Mouse (Mus musculus) lung, embryonic 15.5 days (tissue): ENCODE measurements around the gene H2-T3. TPM values are rescaled to one million over a fixed set of nuclear protein-coding genes. Genes with fewer than 3 reads are reported as not detected.
"Not testable (repeated sequence)": the region's sequence is repeated elsewhere in the genome, so short reads cannot be mapped to it uniquely, and the experiment has no call there.

Experiments
- ATAC-seq: fragments of 200-750 bp; cut with Nextera tagmentation; 2 replicates; pipeline ENCODE4 v1.8.0; 2017; ENCODE audit warnings: moderate number of reproducible peaks, borderline replicate concordance; ENCODE audit not compliant: low FRiP score, low TSS enrichment; ENCODE audit errors: extremely low read depth
- H3K27ac ChIP-seq: fragments of 300-500 bp; sonication (generic); 2 replicates; pipeline ENCODE4 v1.5.1; 2015; ENCODE audit warnings: moderate library complexity, mild to moderate bottlenecking, inconsistent platforms
- H3K27me3 ChIP-seq: fragments of 300-500 bp; sonication (generic); 2 replicates; pipeline ENCODE4 v1.6.1; 2015; ENCODE audit warnings: inconsistent platforms
- H3K36me3 ChIP-seq: fragments of 300-500 bp; sonication (generic); 2 replicates; pipeline ENCODE4 v1.6.1; 2015; ENCODE audit warnings: inconsistent platforms
- H3K4me1 ChIP-seq: fragments of 300-500 bp; sonication (generic); 2 replicates; pipeline ENCODE4 v1.6.1; 2015; ENCODE audit warnings: inconsistent platforms
- H3K4me2 ChIP-seq: fragments of 300-500 bp; sonication (generic); 2 replicates; pipeline ENCODE4 v1.6.1; 2015; ENCODE audit warnings: inconsistent platforms, mild to moderate bottlenecking, moderate library complexity
- H3K4me3 ChIP-seq: fragments of 300-500 bp; sonication (generic); 2 replicates; pipeline ENCODE4 v1.5.1; 2015; ENCODE audit warnings: mild to moderate bottlenecking, inconsistent platforms
- H3K9ac ChIP-seq: fragments of 300-500 bp; sonication (generic); 2 replicates; pipeline ENCODE4 v1.6.1; 2015; ENCODE audit warnings: inconsistent platforms
- H3K9me3 ChIP-seq: fragments of 300-500 bp; sonication (generic); 2 replicates; pipeline ENCODE4 v1.6.1; 2016; ENCODE audit warnings: inconsistent platforms
- WGBS: fragments of 180-500 bp; shearing (Covaris S2); methylation state at CpG from one replicate; pipeline ENCODE4 v1.1.7; 2015; 5-methylcytosine and 5-hydroxymethylcytosine counted together
- polyA plus RNA-seq: library from polyadenylated mRNA; unstranded; fragments of >200 nt; fragmentation: Nextera tagmentation; extraction: Ambion mirVana; gene quantifications from 2 replicates; pipeline ENCODE4 v1.2.1, GENCODE M21; 2015

H2-T3 gene
- 0.59 and 0.71 TPM in 2 replicates for polyA plus RNA-seq

GRCm38 (mm10) chr17:36190169-36190507 lies at the start of gene H2-T3:
H2-T3 (minus strand) TSS chr17:36190287.
- Histone ChIP-seq H3K4me2 (no peak within 1 kb of the TSS), H3K27ac (no peak within 1 kb of the TSS), H3K9me3 (no peaks in the 10 kb centered on the region), H3K9ac (no peak within 1 kb of the TSS), H3K27me3 (peaks cover 13% of the 10 kb centered on the region; the same call in 1 of the 2 replicates), H3K4me1 (no peaks in the 10 kb centered on the region), H3K36me3 (no peaks in the 10 kb centered on the region), H3K4me3 (no peak within 1 kb of the TSS)
- WGBS: 55% methylated on average over 2 of the region's 2 CpGs
- no peak for ATAC-seq

GRCm38 (mm10) chr17:36237321-36237921 lies 47.3 kb upstream of the H2-T3 start:
- Histone ChIP-seq H3K4me3 (peak overlapping the region; percentile 46), H3K9ac (peak overlapping the region; percentile 40), H3K4me2 (peak overlapping the region; percentile 80), H3K4me1 (peaks cover 9% of the 10 kb centered on the region), H3K27ac (0 out of 2 replicates have a peak overlapping the region, but pooled peaks have one; percentile 24), H3K36me3 (no peaks in the 10 kb centered on the region), H3K27me3 (peaks cover 23% of the 10 kb centered on the region), H3K9me3 (no peaks in the 10 kb centered on the region)
- WGBS: 2% methylated on average over 27 of the region's 27 CpGs
- peak; percentile 62 for ATAC-seq

- 20% methylated on average over 9 of the region's 9 CpGs for WGBS
Measured at GRCm38 (mm10) chr17:36235300-36235699, 45.2 kb upstream of the H2-T3 start.

GRCm38 (mm10) chr17:36233572-36233971 lies 43.5 kb upstream of the H2-T3 start:
- no peak for ATAC-seq
- H3K4me1 ChIP-seq: no peaks in the 10 kb centered on the region
- H3K4me3 ChIP-seq: no peak overlapping the region
- no peaks in the 10 kb centered on the region for H3K36me3 ChIP-seq
- 72% methylated on average over 5 of the region's 5 CpGs for WGBS
- no peak overlapping the region for H3K27ac ChIP-seq
- peaks cover 27% of the 10 kb centered on the region for H3K27me3 ChIP-seq
- no peak overlapping the region for H3K9ac ChIP-seq
- no peak overlapping the region for H3K4me2 ChIP-seq
- no peaks in the 10 kb centered on the region for H3K9me3 ChIP-seq

More at GRCm38 (mm10) chr17:36235300-36235699, 45.2 kb upstream of the H2-T3 start:
- not testable (repeated sequence) for H3K4me2 ChIP-seq, ATAC-seq, H3K27ac ChIP-seq, H3K9ac ChIP-seq, H3K9me3 ChIP-seq, H3K36me3 ChIP-seq, H3K4me1 ChIP-seq, H3K4me3 ChIP-seq
- H3K27me3 ChIP-seq: peaks cover 27% of the 10 kb centered on the region

DNA sequence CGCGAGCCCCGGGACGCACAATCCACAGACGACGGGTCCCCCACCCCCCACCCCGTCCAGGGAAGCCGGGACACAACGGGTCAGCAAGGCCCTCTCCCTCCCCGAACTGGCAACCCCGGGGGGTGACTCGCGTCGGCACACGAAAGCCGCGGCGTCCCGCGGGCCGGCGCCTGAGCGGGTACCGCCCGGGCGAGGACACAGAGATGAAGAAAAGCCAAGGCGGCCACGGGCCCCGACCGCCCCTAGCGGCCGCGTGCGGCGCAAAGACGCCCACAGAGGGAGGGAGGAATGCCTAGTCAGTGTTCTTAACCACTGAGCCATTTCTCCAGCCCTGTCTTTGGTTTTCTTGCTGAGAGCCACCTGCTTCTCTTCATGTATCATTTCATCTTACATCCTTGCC lies 41.2 kb upstream of the H2-T3 start:
- H3K4me3 ChIP-seq: no peak overlapping the region
- no peak overlapping the region for H3K27ac ChIP-seq
- whole genome bisulfite sequencing: 9% methylated on average over 36 of the region's 36 CpGs
- no peaks in the 10 kb centered on the region for H3K9me3 ChIP-seq
- H3K4me1 ChIP-seq: no peaks in the 10 kb centered on the region
- no peak overlapping the region for H3K9ac ChIP-seq
- no peak overlapping the region for H3K4me2 ChIP-seq
- H3K36me3 ChIP-seq: no peaks in the 10 kb centered on the region
- no peak for ATAC-seq
- H3K27me3 ChIP-seq: peaks cover 24% of the 10 kb centered on the region

DNA sequence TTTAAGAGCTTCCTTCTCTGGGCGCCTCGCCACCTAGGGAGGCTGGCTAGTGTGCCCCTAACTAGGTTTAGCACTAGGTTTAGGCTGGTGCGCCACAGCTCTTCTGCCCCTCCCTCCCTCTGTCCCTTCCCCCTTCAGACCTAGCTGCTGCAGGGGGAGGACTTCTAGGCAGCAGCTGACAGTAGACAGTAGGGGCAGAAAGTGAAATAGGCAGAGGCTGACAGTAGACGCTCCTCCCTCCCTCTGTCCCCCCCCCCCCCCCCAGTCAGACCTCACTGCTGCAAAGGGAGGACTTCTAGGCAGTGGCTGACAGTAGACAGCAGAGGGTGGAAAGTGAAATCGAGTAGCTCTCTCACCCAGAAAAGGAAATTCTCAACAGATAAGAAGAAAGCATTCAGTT lies 39.0 kb upstream of the H2-T3 start:
- Histone ChIP-seq H3K27me3 (peaks cover 39% of the 10 kb centered on the region), H3K4me3 (no peak overlapping the region), H3K9ac (no peak overlapping the region), H3K4me1 (peaks cover 6% of the 10 kb centered on the region; the same call in 1 of the 2 replicates), H3K4me2 (no peak overlapping the region), H3K36me3 (no peaks in the 10 kb centered on the region), H3K9me3 (no peaks in the 10 kb centered on the region), H3K27ac (no peak overlapping the region)
- ATAC-seq: no peak
- WGBS: 7% methylated on average over 5 of the region's 5 CpGs

DNA sequence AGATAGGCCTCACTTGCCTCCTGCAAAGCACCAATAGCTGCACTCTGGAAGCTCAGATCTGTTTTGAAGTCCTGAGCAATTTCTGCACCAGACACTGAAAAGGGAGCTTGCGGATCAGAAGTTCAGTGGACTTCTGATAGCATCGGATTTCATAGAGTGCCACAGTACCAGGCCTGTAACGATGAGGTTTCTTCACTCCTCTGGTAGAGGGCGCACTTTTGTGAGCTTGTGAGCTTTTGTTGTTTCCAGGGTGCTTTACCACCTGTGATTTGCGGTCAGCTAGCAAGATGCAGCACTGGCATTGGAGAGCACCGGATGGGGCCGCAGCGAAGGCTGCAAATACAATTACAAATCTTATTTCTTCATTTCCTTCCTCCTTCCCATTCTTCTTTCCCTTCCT lies 36.8 kb upstream of the H2-T3 start:
- ATAC-seq: no peak
- H3K9me3 ChIP-seq: no peaks in the 10 kb centered on the region
- H3K4me2 ChIP-seq: no peak overlapping the region
- H3K36me3 ChIP-seq: no peaks in the 10 kb centered on the region
- H3K9ac ChIP-seq: no peak overlapping the region
- H3K4me1 ChIP-seq: peaks cover 6% of the 10 kb centered on the region; the same call in 1 of the 2 replicates
- no peak overlapping the region for H3K27ac ChIP-seq
- peaks cover 35% of the 10 kb centered on the region for H3K27me3 ChIP-seq
- WGBS: 20% methylated on average over 8 of the region's 8 CpGs
- no peak overlapping the region for H3K4me3 ChIP-seq

DNA sequence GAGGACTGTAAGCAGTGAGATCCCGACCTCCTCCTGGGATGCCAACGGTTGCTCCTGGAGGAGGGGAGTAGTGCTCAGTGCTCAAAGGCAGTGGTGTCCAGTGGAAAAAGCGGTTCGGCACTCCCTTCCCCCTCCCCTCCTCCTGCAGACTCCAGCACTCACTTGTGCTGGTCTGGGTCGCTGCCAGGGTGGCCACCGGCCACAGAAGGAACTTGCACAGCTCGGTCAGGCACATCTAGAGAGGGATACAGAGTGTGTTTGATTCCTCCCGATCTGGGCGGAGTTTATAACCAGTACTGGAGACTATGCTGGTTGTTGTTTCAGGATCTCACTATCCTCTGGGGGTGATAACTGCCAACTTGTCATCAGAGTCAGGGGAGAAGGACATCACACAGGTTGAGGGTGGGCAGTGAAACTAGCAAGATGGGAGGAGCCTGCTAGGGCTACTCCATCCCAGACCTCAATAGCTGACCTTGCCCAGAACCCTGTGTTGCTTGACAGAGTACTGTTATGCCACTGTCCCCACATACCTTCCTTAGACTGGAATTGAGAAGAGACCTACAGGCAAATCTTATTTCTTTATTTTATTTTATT lies 35.2 kb upstream of the H2-T3 start:
- Histone ChIP-seq H3K9ac (no peak overlapping the region), H3K4me3 (no peak overlapping the region)
- peak; percentile 11; the same call in 1 of the 2 replicates for ATAC-seq

DNA sequence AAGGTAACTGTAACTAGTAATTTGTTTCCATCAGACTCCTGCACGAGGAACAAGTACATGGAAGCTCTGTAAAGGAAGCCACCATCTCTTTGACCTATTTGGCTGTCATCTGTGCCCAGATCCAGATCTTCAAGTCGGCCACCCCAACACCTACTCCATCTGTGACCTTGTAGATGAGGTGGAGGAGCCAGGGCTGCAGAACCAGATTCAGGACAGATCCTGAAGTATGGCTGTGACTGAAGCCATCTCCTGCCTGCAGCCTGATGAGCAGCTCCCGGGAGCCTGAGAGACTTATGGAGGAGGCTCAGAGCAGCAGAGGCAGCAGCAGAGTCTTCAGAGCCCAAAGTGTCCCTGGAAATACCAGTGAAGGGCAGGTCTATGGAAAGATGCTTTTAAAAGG lies 34.4 kb upstream of the H2-T3 start:
- Histone ChIP-seq H3K4me2 (no peak overlapping the region), H3K4me1 (peaks cover 6% of the 10 kb centered on the region; the same call in 1 of the 2 replicates), H3K9ac (no peak overlapping the region), H3K27me3 (peaks cover 39% of the 10 kb centered on the region), H3K36me3 (no peaks in the 10 kb centered on the region), H3K4me3 (no peak overlapping the region), H3K27ac (no peak overlapping the region), H3K9me3 (no peaks in the 10 kb centered on the region)
- 49% methylated on average over 3 of the region's 3 CpGs for WGBS
- no peak for ATAC-seq

More for the DNA sequence above, 35.2 kb upstream of the H2-T3 start:
- no peaks in the 10 kb centered on the region for H3K36me3 ChIP-seq
- peaks cover 6% of the 10 kb centered on the region; the same call in 1 of the 2 replicates for H3K4me1 ChIP-seq
- H3K27me3 ChIP-seq: peaks cover 39% of the 10 kb centered on the region
- H3K4me2 ChIP-seq: peak overlapping the region; percentile 21
- H3K9me3 ChIP-seq: no peaks in the 10 kb centered on the region
- H3K27ac ChIP-seq: no peak overlapping the region
- 8% methylated on average over 9 of the region's 9 CpGs for WGBS

DNA sequence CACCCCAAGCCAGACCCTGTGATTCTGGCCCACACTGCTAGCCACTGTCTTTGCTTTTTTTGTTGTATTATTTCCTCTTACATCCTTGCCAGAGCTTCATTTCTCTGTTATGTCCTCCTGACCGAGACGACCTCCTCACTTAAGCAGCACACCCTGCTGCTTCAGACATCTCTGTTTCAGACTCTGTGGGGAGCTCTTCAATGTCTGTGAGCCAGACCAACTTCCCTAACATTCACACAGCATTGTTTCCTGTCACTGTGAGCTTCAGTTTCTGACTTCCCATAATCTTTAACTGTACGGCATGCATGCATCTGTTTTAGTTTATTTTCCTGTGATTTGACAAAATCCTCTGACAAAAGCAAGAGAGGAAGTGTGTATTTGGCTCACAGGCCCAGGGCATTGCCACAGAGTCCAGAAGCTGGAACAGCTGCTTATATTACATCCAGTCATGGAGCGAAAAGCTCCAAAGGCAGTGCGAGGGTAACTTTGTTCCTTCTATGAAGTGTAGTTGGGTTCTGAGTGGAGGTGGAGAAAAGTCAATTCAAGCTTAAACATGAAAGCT lies 28.6 kb upstream of the H2-T3 start:
- WGBS: 61% methylated on average over 5 of the region's 5 CpGs
- Histone ChIP-seq H3K9me3 (no peaks in the 10 kb centered on the region), H3K4me2 (no peak overlapping the region), H3K27me3 (peaks cover 57% of the 10 kb centered on the region), H3K27ac (no peak overlapping the region), H3K9ac (no peak overlapping the region), H3K4me3 (no peak overlapping the region), H3K36me3 (no peaks in the 10 kb centered on the region), H3K4me1 (0 out of 2 replicates have a peak, but pooled peaks cover 3% of the 10 kb centered on the region)
- no peak for ATAC-seq

DNA sequence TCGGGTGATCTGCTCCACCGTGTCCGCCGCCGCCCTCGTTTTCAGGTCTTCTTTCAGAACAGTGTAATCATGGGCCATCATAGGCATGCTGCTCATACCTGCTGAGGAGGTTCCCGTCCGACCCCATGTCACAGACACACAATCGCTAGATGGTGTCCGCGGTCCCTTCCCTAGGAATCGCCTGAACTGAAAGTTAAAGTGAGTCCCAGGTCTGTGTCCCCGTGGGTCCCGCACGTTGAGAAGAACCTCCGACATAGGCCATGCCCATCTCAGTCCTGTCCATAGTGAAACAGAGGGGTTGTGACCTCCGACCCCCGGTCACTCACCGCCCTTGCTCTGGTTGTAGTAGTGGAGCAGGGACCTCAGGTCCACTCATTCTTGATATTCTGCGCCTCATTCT lies 25.5 kb upstream of the H2-T3 start:
- H3K36me3 ChIP-seq: no peaks in the 10 kb centered on the region
- no peak overlapping the region for H3K4me3 ChIP-seq
- peaks cover 49% of the 10 kb centered on the region for H3K27me3 ChIP-seq
- no peaks in the 10 kb centered on the region for H3K9me3 ChIP-seq
- H3K4me1 ChIP-seq: 0 out of 2 replicates have a peak, but pooled peaks cover 3% of the 10 kb centered on the region
- H3K27ac ChIP-seq: no peak overlapping the region
- WGBS: 3% methylated on average over 20 of the region's 20 CpGs
- H3K4me2 ChIP-seq: peak overlapping the region; percentile 39
- no peak overlapping the region for H3K9ac ChIP-seq
- ATAC-seq: no peak

GRCm38 (mm10) chr17:36206846-36207245 lies 16.8 kb upstream of the H2-T3 start:
- Histone ChIP-seq H3K4me1 (0 out of 2 replicates have a peak, but pooled peaks cover 4% of the 10 kb centered on the region), H3K4me2 (no peak overlapping the region), H3K27ac (no peak overlapping the region), H3K9me3 (no peaks in the 10 kb centered on the region), H3K27me3 (peaks cover 38% of the 10 kb centered on the region), H3K4me3 (no peak overlapping the region), H3K36me3 (no peaks in the 10 kb centered on the region), H3K9ac (no peak overlapping the region)
- ATAC-seq: no peak
